In genomic region chr13:43734641-43735040, GRCm38 (mm10) we compare ENCODE assay signal across 8 mouse cellular contexts. TPM values are rescaled to one million over a fixed set of nuclear protein-coding genes. Genes with fewer than 3 reads are reported as not detected.
A peak's percentile ranks its signal among the peaks of the same experiment; 100 is the strongest.
DNase-seq lines count a peak whose midpoint lies in the region; TF ChIP-seq lines count a peak whose summit lies in the region.

No protein-coding gene starts in this region.

- H3K36me3 ChIP-seq in liver, adult 2 months (ENCODE audit: control insufficient read depth, insufficient read depth, low read length), result no peaks in the 10 kb centered on the region

- H3K27ac ChIP-seq in liver, adult 2 months (replicated peaks; ENCODE audit: insufficient read depth, low read depth, low read length), result no peak overlapping the region

- no peak for TF ChIP-seq POLR2A in liver, adult 2 months (IDR thresholded peaks at IDR 0.05; ENCODE audit: extremely low read depth, insufficient read depth, low read length)
- no peak for TF ChIP-seq POLR2A in brain, embryonic 14.5 days (IDR thresholded peaks at IDR 0.05; ENCODE audit: borderline replicate concordance, extremely low read depth, insufficient read depth, insufficient read length, poor library complexity, severe bottlenecking)

- H3K9ac ChIP-seq in liver, adult 2 months (ENCODE audit: low read depth, low read length), result no peak overlapping the region

- H3K27me3 ChIP-seq in liver, adult 2 months (ENCODE audit: control insufficient read depth, insufficient read depth, low read length), result no peaks in the 10 kb centered on the region; the same call in 1 of the 2 replicates

- 62% methylated on average over 14 of the region's 14 CpGs for WGBS in liver, adult 2 months

- no peak overlapping the region for H3K4me3 ChIP-seq in liver, adult 2 months (ENCODE audit: insufficient read depth, low read depth, low read length)

- H3K4me1 ChIP-seq in liver, adult 2 months (ENCODE audit: control insufficient read depth, insufficient read depth, low read length), result no peaks in the 10 kb centered on the region

- TF ChIP-seq CTCF in liver, adult 2 months (IDR thresholded peaks at IDR 0.05; ENCODE audit: low read depth, low read length), result no peak
- TF ChIP-seq CTCF in brain, embryonic 14.5 days (IDR thresholded peaks at IDR 0.05; ENCODE audit: borderline replicate concordance, extremely low read depth, insufficient read depth, insufficient read length), result no peak

- peak; percentile 47 for DNase-seq in liver, adult 2 months (ENCODE audit: extremely low read depth, low read depth, low spot score)
- DNase-seq in liver, result no peak
- peak; percentile 78 for DNase-seq in brain, embryonic 14.5 days (ENCODE audit: low read depth)
- DNase-seq in gastrocnemius, postnatal 10 days, result peak; percentile 65
- peak; percentile 44 for DNase-seq in layer of hippocampus, adult 11-12 months (ENCODE audit: low spot score)
- peak; percentile 39 for DNase-seq in testis, postnatal 14 days (ENCODE audit: low spot score)
- no peak for DNase-seq in adipocyte (ENCODE audit: low spot score)
- no peak for DNase-seq in left cerebral cortex, adult 11 months (ENCODE audit: low spot score)

- no peaks in the 10 kb centered on the region for H3K79me2 ChIP-seq in liver, adult 2 months (ENCODE audit: control insufficient read depth, insufficient read depth, low read length)

RNA-seq across cellular contexts. Expression of gene Cd83, which starts 49.9 kb away (rescaled TPM):
- 3.8 and 4.4 TPM in 2 replicates for total RNA-seq in liver, adult 2 months (2014; rRNA removed)
- 0.40 and 0.73 TPM in 2 replicates for polyA plus RNA-seq in liver, adult 2 months (2012; rRNA removed)
- 5.9 and 9.8 TPM in 2 replicates for polyA plus RNA-seq in brain, embryonic 14.5 days (2012; rRNA removed)
- 1 to 10 TPM; 1.2 to 3.0 TPM for total RNA-seq in gastrocnemius, postnatal 10 days (2021)

Comparison
In these comparisons a context has a peak if more than half of its experiments do, and no peak if none do; other contexts are left out.
1. DNase-seq: peak in liver, adult 2 months (single experiment), brain, embryonic 14.5 days (single experiment), gastrocnemius, postnatal 10 days (single experiment), layer of hippocampus, adult 11-12 months (single experiment) and testis, postnatal 14 days (single experiment); none in liver (single experiment), adipocyte (single experiment) and left cerebral cortex, adult 11 months (single experiment).